Mouse (Mus musculus): Measurements from ENCODE around the gene Pdzk1ip1. TPM values are rescaled to one million over a fixed set of nuclear protein-coding genes. Genes with fewer than 3 reads are reported as not detected.

Pdzk1ip1 gene
- 18.4 TPM for polyA plus RNA-seq (2015; fragmentation: Illumina TruSeq; extraction: RNeasy Lipid Tissue Mini Kit (QIAGEN cat#74804); ENCODE audit: insufficient read depth, low read depth, low replicate concordance)

GRCm38 (mm10) chr4:115088611-115089338 lies at the start of gene Pdzk1ip1:
Gene Pdzk1ip1, plus strand, starts transcription at chr4:115088708.

GRCm38 (mm10) chr4:115056371-115056920 lies 32.1 kb upstream of the Pdzk1ip1 start, which contains the start of gene Tal1:
Gene Tal1, plus strand, starts transcription at chr4:115056426.

GRCm38 (mm10) chr4:115133621-115134295 lies 45.2 kb downstream of the Pdzk1ip1 start, which contains the start of gene Cyp4x1:
Gene Cyp4x1, minus strand, starts transcription at chr4:115134281.

Other genes starting within 250 kb of the Pdzk1ip1 start
- gene Foxd2, start 179.8 kb upstream of the Pdzk1ip1 start, polyA plus RNA-seq (2015; fragmentation: Illumina TruSeq; extraction: RNeasy Lipid Tissue Mini Kit (QIAGEN cat#74804); ENCODE audit: insufficient read depth, low read depth, low replicate concordance), result not detected
- not detected for gene Foxe3, start 162.7 kb upstream of the Pdzk1ip1 start, polyA plus RNA-seq (2015; fragmentation: Illumina TruSeq; extraction: RNeasy Lipid Tissue Mini Kit (QIAGEN cat#74804); ENCODE audit: insufficient read depth, low read depth, low replicate concordance)
- gene Cmpk1, start 101.5 kb upstream of the Pdzk1ip1 start, polyA plus RNA-seq (2015; fragmentation: Illumina TruSeq; extraction: RNeasy Lipid Tissue Mini Kit (QIAGEN cat#74804); ENCODE audit: insufficient read depth, low read depth, low replicate concordance), result 9.2 TPM
- gene Stil, start 88.5 kb upstream of the Pdzk1ip1 start, polyA plus RNA-seq (2015; fragmentation: Illumina TruSeq; extraction: RNeasy Lipid Tissue Mini Kit (QIAGEN cat#74804); ENCODE audit: insufficient read depth, low read depth, low replicate concordance), result not detected
- 1.3 TPM for gene Tal1, start 32.3 kb upstream of the Pdzk1ip1 start, polyA plus RNA-seq (2015; fragmentation: Illumina TruSeq; extraction: RNeasy Lipid Tissue Mini Kit (QIAGEN cat#74804); ENCODE audit: insufficient read depth, low read depth, low replicate concordance)
- gene Cyp4x1, start 45.6 kb downstream of the Pdzk1ip1 start, polyA plus RNA-seq (2015; fragmentation: Illumina TruSeq; extraction: RNeasy Lipid Tissue Mini Kit (QIAGEN cat#74804); ENCODE audit: insufficient read depth, low read depth, low replicate concordance), result not detected
- gene Cyp4a29, start 153.4 kb downstream of the Pdzk1ip1 start, polyA plus RNA-seq (2015; fragmentation: Illumina TruSeq; extraction: RNeasy Lipid Tissue Mini Kit (QIAGEN cat#74804); ENCODE audit: insufficient read depth, low read depth, low replicate concordance), result not detected
- not detected for gene Cyp4a12a, start 210.3 kb downstream of the Pdzk1ip1 start, polyA plus RNA-seq (2015; fragmentation: Illumina TruSeq; extraction: RNeasy Lipid Tissue Mini Kit (QIAGEN cat#74804); ENCODE audit: insufficient read depth, low read depth, low replicate concordance)

All from pancreas, adult 10 weeks (tissue).